Mouse (Mus musculus) neural tube, embryonic 13.5 days (tissue): ENCODE data around the gene Drd2. TPM values are rescaled to one million over a fixed set of nuclear protein-coding genes. Genes with fewer than 3 reads are reported as not detected.

Experiments
- ATAC-seq: fragments of 200-750 bp; cut with Nextera tagmentation; 2 replicates; pipeline ENCODE4 v1.8.0; 2017; ENCODE audit warnings: low read depth, mild to moderate bottlenecking, moderate TSS enrichment, moderate library complexity
- H3K27ac ChIP-seq: fragments of 300-500 bp; sonication (generic); replicated peaks from 2 replicates; pipeline ENCODE4 v1.5.1; 2015; ENCODE audit warnings: moderate library complexity, mild to moderate bottlenecking, inconsistent platforms
- H3K27me3 ChIP-seq: fragments of 300-500 bp; sonication (generic); 2 replicates; pipeline ENCODE4 v1.6.1; 2015; ENCODE audit warnings: mild to moderate bottlenecking, inconsistent platforms
- H3K36me3 ChIP-seq: fragments of 300-500 bp; sonication (generic); 2 replicates; pipeline ENCODE4 v1.6.1; 2015; ENCODE audit warnings: mild to moderate bottlenecking, inconsistent platforms
- H3K4me1 ChIP-seq: fragments of 300-500 bp; sonication (generic); replicated peaks from 2 replicates; pipeline ENCODE4 v1.6.1; 2015; ENCODE audit warnings: inconsistent platforms
- H3K4me2 ChIP-seq: fragments of 300-500 bp; sonication (generic); 2 replicates; pipeline ENCODE4 v1.6.1; 2015; ENCODE audit warnings: inconsistent platforms, mild to moderate bottlenecking, moderate library complexity
- H3K4me3 ChIP-seq: fragments of 300-500 bp; sonication (generic); 2 replicates; pipeline ENCODE4 v1.5.1; 2015; ENCODE audit warnings: mild to moderate bottlenecking, inconsistent platforms
- H3K9ac ChIP-seq: fragments of 300-500 bp; sonication (generic); 2 replicates; pipeline ENCODE4 v1.6.1; 2015; ENCODE audit warnings: moderate library complexity, mild to moderate bottlenecking, inconsistent platforms
- H3K9me3 ChIP-seq: fragments of 300-500 bp; sonication (generic); 2 replicates; pipeline ENCODE4 v1.6.1; 2016; ENCODE audit warnings: inconsistent platforms
- WGBS: fragments of 180-500 bp; shearing (Covaris S2); methylation state at CpG from one replicate; pipeline ENCODE4 v1.1.7; 2015; 5-methylcytosine and 5-hydroxymethylcytosine counted together
- polyA plus RNA-seq: library from polyadenylated mRNA; unstranded; fragments of >200 nt; fragmentation: Nextera tagmentation; extraction: Ambion mirVana; gene quantifications from 2 replicates; pipeline ENCODE4 v1.2.1, GENCODE M21; 2015

The Drd2 gene
- polyA plus RNA-seq, 1 experiment from 2014 or later = 3.0 TPM

GRCm38 (mm10) chr9:49456136-49456535, 115.7 kb downstream of the Drd2 start:
- no peak overlapping the region for H3K27ac ChIP-seq
- no peaks in the 10 kb centered on the region for H3K4me1 ChIP-seq
- H3K36me3 ChIP-seq = no peaks in the 10 kb centered on the region
- no peak overlapping the region for H3K4me2 ChIP-seq
- no peaks in the 10 kb centered on the region for H3K27me3 ChIP-seq
- 93% methylated on average over 3 of the region's 3 CpGs for WGBS
- H3K9ac ChIP-seq = no peak overlapping the region
- no peak overlapping the region for H3K4me3 ChIP-seq
- no peak for ATAC-seq
- H3K9me3 ChIP-seq = no peaks in the 10 kb centered on the region; the same call in 1 of the 2 replicates

Other genes with a start within 250 kb of the Drd2 start
- not detected in 2 replicates for gene Gm4894, start 90.1 kb upstream of the Drd2 start, polyA plus RNA-seq
- not detected in 2 replicates for gene Ankk1, start 86.4 kb downstream of the Drd2 start, polyA plus RNA-seq
- gene Ttc12, start 145.6 kb downstream of the Drd2 start, polyA plus RNA-seq = 1.5 and 2.1 TPM in 2 replicates